Mouse (Mus musculus) heart, embryonic 16.5 days (tissue): Measurements from ENCODE around the gene Cyp2d10. TPM values are rescaled to one million over a fixed set of nuclear protein-coding genes. Genes with fewer than 3 reads are reported as not detected.
"Not testable (repeated sequence)": the region's sequence is repeated elsewhere in the genome, so short reads cannot be mapped to it uniquely, and the experiment has no call there.

ENCODE experiments used
- ATAC-seq: fragments of 200-750 bp; cut with Nextera tagmentation; replicated peaks from 2 replicates; pipeline ENCODE4 v1.8.0; 2017; ENCODE audit warnings: moderate number of reproducible peaks; ENCODE audit not compliant: insufficient read depth, low FRiP score; ENCODE audit errors: extremely low read depth
- H3K27ac ChIP-seq: fragments of 300-500 bp; sonication (generic); 2 replicates; pipeline ENCODE4 v1.5.1; 2014; ENCODE audit warnings: mild to moderate bottlenecking, low read length, control low read depth, moderate library complexity
- H3K27me3 ChIP-seq: fragments of 300-500 bp; sonication (generic); 2 replicates; pipeline ENCODE4 v1.6.1; 2014; ENCODE audit warnings: low read length, mixed read lengths; ENCODE audit not compliant: control insufficient read depth, insufficient read depth
- H3K36me3 ChIP-seq: fragments of 300-500 bp; sonication (generic); 2 replicates; pipeline ENCODE4 v1.6.1; 2014; ENCODE audit not compliant: control insufficient read depth, insufficient read depth
- H3K4me1 ChIP-seq: fragments of 300-500 bp; sonication (generic); 2 replicates; pipeline ENCODE4 v1.6.1; 2014; ENCODE audit warnings: low read length, mixed read lengths; ENCODE audit not compliant: control insufficient read depth, insufficient read depth
- H3K4me2 ChIP-seq: fragments of 300-500 bp; sonication (generic); 2 replicates; pipeline ENCODE4 v1.6.1; 2014; ENCODE audit warnings: low read depth, mild to moderate bottlenecking, control low read depth, low read length
- H3K4me3 ChIP-seq: fragments of 300-500 bp; sonication (generic); 2 replicates; pipeline ENCODE4 v1.5.1; 2014; ENCODE audit warnings: mild to moderate bottlenecking, control low read depth, low read length
- H3K9ac ChIP-seq: fragments of 300-500 bp; sonication (generic); 2 replicates; pipeline ENCODE4 v1.6.1; 2014; ENCODE audit warnings: low read length, control low read depth
- H3K9me3 ChIP-seq: fragments of 300-500 bp; sonication (generic); replicated peaks from 2 replicates; pipeline ENCODE4 v1.6.1; 2016; ENCODE audit warnings: low read length; ENCODE audit not compliant: control insufficient read depth
- WGBS: fragments of 180-500 bp; shearing (Covaris S2); extraction: QIAGEN DNeasy Blood & Tissue Kit; methylation state at CpG from one replicate; pipeline ENCODE4 v1.1.7; 2014; 5-methylcytosine and 5-hydroxymethylcytosine counted together
- polyA plus RNA-seq: library from polyadenylated mRNA; unstranded; fragments of >200 nt; fragmentation: Nextera tagmentation; extraction: Ambion mirVana; gene quantifications from 2 replicates; pipeline ENCODE4 v1.2.1, GENCODE M21; 2015

The Cyp2d10 gene
- polyA plus RNA-seq, 1 experiment from 2014 or later = 0.33 TPM

- 71% methylated on average over 3 of the region's 3 CpGs for WGBS
- H3K9ac ChIP-seq = no peak overlapping the region
- H3K4me3 ChIP-seq = no peak overlapping the region
- no peaks in the 10 kb centered on the region for H3K4me1 ChIP-seq
- H3K9me3 ChIP-seq = no peaks in the 10 kb centered on the region
- H3K4me2 ChIP-seq = no peak overlapping the region
- H3K36me3 ChIP-seq = no peaks in the 10 kb centered on the region
- H3K27me3 ChIP-seq = no peaks in the 10 kb centered on the region
- no peak for ATAC-seq
- no peak overlapping the region for H3K27ac ChIP-seq
These were observed 2.8 kb downstream of the Cyp2d10 start for GRCm38 (mm10) chr15:82404163-82404562.

- no peaks in the 10 kb centered on the region for H3K9me3 ChIP-seq
- H3K27ac ChIP-seq = no peak overlapping the region
- WGBS = 85% methylated on average over 9 of the region's 9 CpGs
- H3K4me2 ChIP-seq = no peak overlapping the region
- H3K4me1 ChIP-seq = no peaks in the 10 kb centered on the region
- ATAC-seq = no peak
- H3K27me3 ChIP-seq = no peaks in the 10 kb centered on the region
- H3K36me3 ChIP-seq = no peaks in the 10 kb centered on the region
- no peak overlapping the region for H3K4me3 ChIP-seq
- no peak overlapping the region for H3K9ac ChIP-seq
These were observed 3.4 kb downstream of the Cyp2d10 start for GRCm38 (mm10) chr15:82403606-82404005.

DNA sequence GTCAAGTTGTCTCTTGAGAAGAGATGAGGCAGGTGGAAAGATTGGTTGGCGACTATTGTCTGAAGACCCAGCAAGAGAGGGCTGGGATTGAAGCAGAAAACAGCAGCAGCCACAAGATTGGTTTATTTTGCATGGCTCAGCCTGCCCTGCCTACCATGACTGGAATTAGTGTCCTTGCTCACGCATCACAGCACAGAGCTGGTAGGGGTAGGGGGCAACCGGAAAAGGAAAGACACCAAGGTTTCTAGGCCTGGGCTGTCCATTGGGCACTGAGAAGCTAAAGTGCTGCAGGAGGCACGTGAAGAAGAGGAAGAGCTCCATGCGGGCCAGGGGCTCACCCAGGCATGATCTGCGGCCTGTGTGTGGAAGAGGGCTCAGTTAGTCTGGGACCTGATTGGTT is 4.3 kb downstream of the Cyp2d10 start:
- Histone ChIP-seq H3K9me3 (no peaks in the 10 kb centered on the region), H3K36me3 (no peaks in the 10 kb centered on the region), H3K4me3 (no peak overlapping the region), H3K4me1 (no peaks in the 10 kb centered on the region), H3K27me3 (no peaks in the 10 kb centered on the region), H3K27ac (no peak overlapping the region), H3K4me2 (no peak overlapping the region), H3K9ac (no peak overlapping the region)
- WGBS = 86% methylated on average over 6 of the region's 6 CpGs
- ATAC-seq = no peak

DNA sequence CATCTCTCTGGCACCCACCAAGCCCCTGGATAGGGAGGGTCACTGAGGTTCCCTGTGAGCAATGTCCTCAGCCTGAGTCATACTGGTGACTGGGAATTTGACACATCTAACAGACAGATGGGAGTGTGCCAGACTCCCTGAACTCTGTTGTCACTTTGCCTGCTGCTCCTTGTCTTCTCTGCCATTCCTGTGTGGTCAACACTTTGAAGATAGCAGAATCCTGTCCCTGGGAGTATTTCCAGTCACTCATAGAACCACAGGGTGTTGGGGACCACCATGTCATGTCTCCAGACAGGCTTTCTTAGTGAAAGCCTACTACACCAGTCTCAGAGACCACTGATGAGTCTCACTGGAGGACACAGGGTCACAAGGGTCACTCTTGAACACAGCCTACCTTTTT is 4.9 kb downstream of the Cyp2d10 start:
- Histone ChIP-seq H3K9ac (no peak overlapping the region), H3K36me3 (no peaks in the 10 kb centered on the region), H3K4me3 (no peak overlapping the region), H3K9me3 (no peaks in the 10 kb centered on the region), H3K4me2 (no peak overlapping the region), H3K27ac (no peak overlapping the region), H3K27me3 (no peaks in the 10 kb centered on the region), H3K4me1 (no peaks in the 10 kb centered on the region)
- no peak for ATAC-seq

DNA sequence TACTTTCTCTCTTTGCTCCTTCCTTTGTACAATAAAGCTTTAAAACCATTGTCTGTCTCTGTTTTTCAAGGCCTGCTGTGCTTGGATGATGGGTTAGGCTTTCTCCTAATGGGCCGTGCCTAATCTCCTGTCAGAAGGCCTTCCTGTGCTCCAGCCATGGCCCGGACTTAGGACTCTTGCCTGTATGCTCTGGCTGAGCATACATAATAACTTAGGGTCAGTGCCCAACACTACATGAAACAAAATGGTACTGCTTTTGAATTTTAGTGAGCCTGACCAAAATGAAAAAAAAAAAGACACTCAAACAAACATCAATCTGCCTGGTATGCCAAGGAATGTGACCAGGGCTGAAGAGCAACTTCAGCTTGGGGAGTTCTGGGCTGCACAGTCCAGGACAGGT is 5.5 kb downstream of the Cyp2d10 start:
- 70% methylated on average over 2 of the region's 2 CpGs for WGBS
- no peaks in the 10 kb centered on the region for H3K36me3 ChIP-seq

DNA sequence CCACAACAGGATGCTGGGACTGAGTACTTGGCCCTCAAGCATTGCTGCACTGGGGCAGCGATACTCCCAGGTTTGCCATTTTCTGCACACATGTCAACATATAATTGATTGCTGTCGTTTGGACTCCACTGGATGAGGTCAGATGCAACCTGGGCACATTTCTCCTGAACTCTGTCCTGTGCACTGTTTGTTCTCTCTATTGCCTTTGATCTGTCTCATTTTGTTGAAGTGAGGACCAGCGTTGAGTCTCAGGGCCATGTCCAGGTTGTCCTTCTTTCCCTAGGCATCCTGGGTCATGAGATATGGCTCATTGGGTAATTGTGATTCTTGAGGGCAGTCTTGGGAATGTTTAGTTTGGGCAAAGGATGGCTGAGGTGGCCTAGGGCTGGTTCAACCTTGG is 11.0 kb downstream of the Cyp2d10 start:
- not testable (repeated sequence) for H3K36me3 ChIP-seq, H3K4me1 ChIP-seq, H3K27me3 ChIP-seq, H3K27ac ChIP-seq, H3K9me3 ChIP-seq, H3K4me3 ChIP-seq, H3K4me2 ChIP-seq, ATAC-seq, H3K9ac ChIP-seq
- WGBS = 79% methylated on average over 3 of the region's 3 CpGs

More for the DNA sequence above, 5.5 kb downstream of the Cyp2d10 start:
- no peak overlapping the region for H3K27ac ChIP-seq
- H3K9ac ChIP-seq = no peak overlapping the region
- no peaks in the 10 kb centered on the region for H3K9me3 ChIP-seq
- H3K4me2 ChIP-seq = no peak overlapping the region
- no peak for ATAC-seq
- no peaks in the 10 kb centered on the region for H3K27me3 ChIP-seq
- no peaks in the 10 kb centered on the region for H3K4me1 ChIP-seq
- H3K4me3 ChIP-seq = no peak overlapping the region

- not testable (repeated sequence) for H3K27ac ChIP-seq, ATAC-seq, H3K4me3 ChIP-seq, H3K9me3 ChIP-seq, H3K36me3 ChIP-seq, H3K27me3 ChIP-seq, H3K4me2 ChIP-seq, H3K4me1 ChIP-seq, H3K9ac ChIP-seq
- 80% methylated on average over 2 of the region's 2 CpGs for whole genome bisulfite sequencing
These were observed 13.1 kb downstream of the Cyp2d10 start, which contains the start of gene Cyp2d11 for GRCm38 (mm10) chr15:82393922-82394321. Gene Cyp2d11, minus strand, starts transcription at chr15:82394022.

DNA sequence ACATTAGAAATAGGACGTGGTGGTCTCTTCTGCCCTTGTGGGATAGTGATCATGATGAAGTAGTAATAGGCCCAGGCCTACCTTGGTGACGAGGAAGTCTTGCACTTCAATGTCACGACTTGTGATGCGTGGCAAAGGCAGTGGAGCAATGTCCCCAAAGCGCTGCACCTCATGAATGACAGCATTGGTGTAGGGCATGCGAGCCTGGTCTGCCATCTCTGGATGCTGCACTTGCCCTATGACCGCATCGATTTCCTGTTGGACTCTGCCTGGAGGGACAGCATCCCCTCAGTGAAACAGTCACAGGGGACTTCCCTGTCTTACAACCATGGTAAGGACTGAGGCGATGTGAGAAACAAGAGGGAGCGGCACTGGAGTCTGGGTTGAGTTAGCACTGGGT is 17.1 kb downstream of the Cyp2d10 start:
- H3K27me3 ChIP-seq, H3K9me3 ChIP-seq, H3K4me1 ChIP-seq, H3K9ac ChIP-seq, H3K4me3 ChIP-seq, ATAC-seq, H3K36me3 ChIP-seq, H3K4me2 ChIP-seq, H3K27ac ChIP-seq: not testable (repeated sequence)
- WGBS = 85% methylated on average over 10 of the region's 10 CpGs

DNA sequence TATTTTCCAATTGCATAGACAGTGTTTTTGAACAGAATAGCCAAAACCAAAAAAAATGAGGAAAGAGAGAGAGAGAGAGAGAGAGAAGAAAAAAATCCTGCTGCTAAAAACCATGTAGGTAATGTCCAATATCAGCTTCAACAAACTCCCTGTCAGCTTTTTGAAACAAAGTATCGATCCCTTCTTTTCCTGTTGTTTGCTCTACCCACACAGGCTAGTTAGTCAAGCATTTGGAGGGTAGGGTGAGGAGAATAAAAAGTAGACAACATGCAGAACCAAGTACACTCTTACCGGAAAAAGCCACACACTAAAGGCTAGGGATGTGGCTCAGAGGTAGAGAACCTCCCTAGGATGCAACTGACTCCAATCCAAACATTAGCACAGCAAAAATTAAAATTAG is 21.3 kb downstream of the Cyp2d10 start:
- Histone ChIP-seq H3K27me3 (no peaks in the 10 kb centered on the region), H3K36me3 (no peaks in the 10 kb centered on the region), H3K4me1 (peaks cover 5% of the 10 kb centered on the region; the same call in 1 of the 2 replicates), H3K4me2 (no peak overlapping the region), H3K9ac (no peak overlapping the region), H3K4me3 (no peak overlapping the region), H3K9me3 (0 out of 2 replicates have a peak, but pooled peaks cover 3% of the 10 kb centered on the region), H3K27ac (no peak overlapping the region)
- WGBS = 85% methylated on average over 2 of the region's 2 CpGs
- ATAC-seq = no peak

- Histone ChIP-seq H3K36me3 (no peaks in the 10 kb centered on the region), H3K4me3 (no peak overlapping the region), H3K4me2 (no peak overlapping the region), H3K9ac (no peak overlapping the region), H3K4me1 (peaks cover 19% of the 10 kb centered on the region), H3K27ac (no peak overlapping the region), H3K27me3 (no peaks in the 10 kb centered on the region), H3K9me3 (0 out of 2 replicates have a peak, but pooled peaks cover 3% of the 10 kb centered on the region)
- WGBS = 92% methylated on average over 2 of the region's 2 CpGs
- ATAC-seq = no peak
These were observed 24.6 kb downstream of the Cyp2d10 start for GRCm38 (mm10) chr15:82382441-82382840.
